Mouse (Mus musculus): ENCODE data around the gene Klf13. TPM values are rescaled to one million over a fixed set of nuclear protein-coding genes. Genes with fewer than 3 reads are reported as not detected.

The Klf13 gene
- polyA plus RNA-seq, 1 experiment from 2014 or later = 23.0 TPM

GRCm38 (mm10) chr7:63855283-63855682 lies 83.4 kb downstream of the Klf13 start:
- ATAC-seq (ENCODE audit: low FRiP score, low TSS enrichment) = no peak; the same call in 1 of the 2 replicates
- Histone ChIP-seq H3K4me3 (ENCODE audit: low read length) (no peak overlapping the region), H3K27ac (ENCODE audit: low read depth, low read length) (no peak overlapping the region), H3K9ac (ENCODE audit: low read depth, low read length) (no peak overlapping the region), H3K36me3 (ENCODE audit: control insufficient read depth, insufficient read depth, low read length) (no peaks in the 10 kb centered on the region), H3K4me2 (replicated peaks; ENCODE audit: low read depth, low read length) (no peak overlapping the region), H3K27me3 (ENCODE audit: control insufficient read depth, insufficient read depth, low read length) (no peaks in the 10 kb centered on the region), H3K4me1 (ENCODE audit: control insufficient read depth, insufficient read depth, low read length) (no peaks in the 10 kb centered on the region), H3K9me3 (ENCODE audit: control insufficient read depth, low read length) (no peaks in the 10 kb centered on the region)
- 65% methylated on average over 4 of the region's 4 CpGs for WGBS

- WGBS = 58% methylated on average over 7 of the region's 7 CpGs
- no peaks in the 10 kb centered on the region for H3K27me3 ChIP-seq (ENCODE audit: control insufficient read depth, insufficient read depth, low read length)
- H3K4me3 ChIP-seq (ENCODE audit: low read length) = no peak overlapping the region
- no peak for ATAC-seq (ENCODE audit: low FRiP score, low TSS enrichment)
- H3K27ac ChIP-seq (ENCODE audit: low read depth, low read length) = no peak overlapping the region
- no peaks in the 10 kb centered on the region for H3K4me1 ChIP-seq (ENCODE audit: control insufficient read depth, insufficient read depth, low read length)
- H3K36me3 ChIP-seq (ENCODE audit: control insufficient read depth, insufficient read depth, low read length) = no peaks in the 10 kb centered on the region
- H3K4me2 ChIP-seq (replicated peaks; ENCODE audit: low read depth, low read length) = no peak overlapping the region
- no peak overlapping the region for H3K9ac ChIP-seq (ENCODE audit: low read depth, low read length)
- no peaks in the 10 kb centered on the region for H3K9me3 ChIP-seq (ENCODE audit: control insufficient read depth, low read length)
Measured at GRCm38 (mm10) chr7:63851841-63852533, 86.7 kb downstream of the Klf13 start.

Other genes with a start within 250 kb of the Klf13 start
- 0.35 TPM in 1 of 2 replicates, not detected in the other for gene E030018B13Rik, start 22.1 kb downstream of the Klf13 start, polyA plus RNA-seq (2014; fragmentation: Nextera tagmentation; extraction: Ambion mirVana)
- gene Trpm1, start 214.9 kb upstream of the Klf13 start, polyA plus RNA-seq (2014; fragmentation: Nextera tagmentation; extraction: Ambion mirVana) = not detected in 2 replicates

All from kidney, embryonic 14.5 days (tissue).